Mouse (Mus musculus) E14TG2a.4 (cell line): ENCODE measurements around the gene Adcy10.

ENCODE experiments used
- CTCF ChIP-seq: conservative IDR thresholded peaks from 2 replicates; pipeline ENCODE4 v1.5.1; 2014; ENCODE audit warnings: low read length
- POU5F1 ChIP-seq: IDR thresholded peaks from 2 replicates; pipeline ENCODE4 v1.6.1; 2014; ENCODE audit warnings: low read length, borderline replicate concordance

DNA sequence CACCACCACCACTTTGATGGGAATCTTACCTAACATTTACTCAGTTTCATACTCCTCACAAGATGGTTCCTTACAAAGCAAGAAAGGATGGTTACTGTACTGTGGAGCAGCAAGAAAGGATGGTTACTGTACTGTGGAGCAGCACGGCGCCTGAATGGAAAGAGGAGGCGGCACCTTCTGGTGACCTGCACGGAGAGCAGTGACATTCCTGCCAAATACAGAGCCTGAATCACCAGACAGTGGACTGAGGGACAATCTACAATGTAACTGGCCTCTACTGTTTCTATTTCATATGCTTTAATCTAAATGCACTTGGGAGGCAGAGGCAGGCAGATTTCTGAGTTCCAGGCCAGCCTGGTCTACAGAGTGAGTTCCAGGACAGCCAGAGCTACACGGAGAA, 140.1 kb downstream of the Adcy10 start:
- TF ChIP-seq CTCF = no peak
- TF ChIP-seq POU5F1 = no peak
